Mouse (Mus musculus) spleen, adult 2 months (tissue): ENCODE data around the gene Ltb4r1. TPM values are rescaled to one million over a fixed set of nuclear protein-coding genes. Genes with fewer than 3 reads are reported as not detected.
A peak's percentile ranks its signal among the peaks of the same experiment; 100 is the strongest.
"Not testable (repeated sequence)": the region's sequence is repeated elsewhere in the genome, so short reads cannot be mapped to it uniquely, and the experiment has no call there.

Experiments used
- DNase-seq, 2 experiments: peaks; one replicate each; pipeline versions ENCODE4 v3.0.0 to v3.0.0-alpha.2; 2012 to 2021; ENCODE audit warnings: low spot score in 2 of 2, low read depth in 1 of 2
- H3K27ac ChIP-seq: fragments of 200-500 bp; 2 replicates; pipeline ENCODE4 v1.5.1; 2012; ENCODE audit warnings: low read length, inconsistent platforms; ENCODE audit not compliant: insufficient read depth
- H3K27me3 ChIP-seq: fragments of 200-500 bp; 2 replicates; pipeline ENCODE4 v1.6.1; 2012; ENCODE audit warnings: mild to moderate bottlenecking, moderate library complexity, low read length, inconsistent platforms; ENCODE audit not compliant: control insufficient read depth, insufficient read depth
- H3K36me3 ChIP-seq: fragments of 200-500 bp; 2 replicates; pipeline ENCODE4 v1.6.1; 2012; ENCODE audit warnings: mild to moderate bottlenecking, low read length, inconsistent platforms; ENCODE audit not compliant: control insufficient read depth, insufficient read depth
- H3K4me1 ChIP-seq: fragments of 200-500 bp; 2 replicates; pipeline ENCODE4 v1.6.1; 2011; ENCODE audit warnings: inconsistent platforms; ENCODE audit not compliant: control insufficient read depth, insufficient read depth, insufficient read length
- H3K4me3 ChIP-seq: fragments of 200-500 bp; 2 replicates; pipeline ENCODE4 v1.5.1; 2011; ENCODE audit warnings: mild to moderate bottlenecking, inconsistent platforms; ENCODE audit not compliant: insufficient read depth, insufficient read length; ENCODE audit errors: extremely low read depth
- CTCF ChIP-seq: fragments of 200-500 bp; IDR thresholded peaks from 2 replicates; pipeline ENCODE4 v1.5.1; 2011; ENCODE audit warnings: mild to moderate bottlenecking, inconsistent platforms; ENCODE audit not compliant: insufficient read depth, insufficient read length, insufficient replicate concordance; ENCODE audit errors: extremely low read depth
- POLR2A ChIP-seq: fragments of 200-500 bp; IDR thresholded peaks from 2 replicates; pipeline ENCODE4 v1.6.1; 2011; ENCODE audit warnings: low read depth, low read length, inconsistent platforms
- WGBS: fragments of 180-500 bp; shearing (Covaris S2); methylation state at CpG from one replicate; pipeline ENCODE4 v1.1.7; 2018; 5-methylcytosine and 5-hydroxymethylcytosine counted together
- polyA plus RNA-seq: library from polyadenylated mRNA; depleted of rRNA; stranded (reverse); fragments of >200 nt; gene quantifications from 2 replicates; pipeline ENCODE4 v1.2.3, GENCODE M21; 2012

The Ltb4r1 gene
- polyA plus RNA-seq, 1 experiment: 4.2 TPM

DNA sequence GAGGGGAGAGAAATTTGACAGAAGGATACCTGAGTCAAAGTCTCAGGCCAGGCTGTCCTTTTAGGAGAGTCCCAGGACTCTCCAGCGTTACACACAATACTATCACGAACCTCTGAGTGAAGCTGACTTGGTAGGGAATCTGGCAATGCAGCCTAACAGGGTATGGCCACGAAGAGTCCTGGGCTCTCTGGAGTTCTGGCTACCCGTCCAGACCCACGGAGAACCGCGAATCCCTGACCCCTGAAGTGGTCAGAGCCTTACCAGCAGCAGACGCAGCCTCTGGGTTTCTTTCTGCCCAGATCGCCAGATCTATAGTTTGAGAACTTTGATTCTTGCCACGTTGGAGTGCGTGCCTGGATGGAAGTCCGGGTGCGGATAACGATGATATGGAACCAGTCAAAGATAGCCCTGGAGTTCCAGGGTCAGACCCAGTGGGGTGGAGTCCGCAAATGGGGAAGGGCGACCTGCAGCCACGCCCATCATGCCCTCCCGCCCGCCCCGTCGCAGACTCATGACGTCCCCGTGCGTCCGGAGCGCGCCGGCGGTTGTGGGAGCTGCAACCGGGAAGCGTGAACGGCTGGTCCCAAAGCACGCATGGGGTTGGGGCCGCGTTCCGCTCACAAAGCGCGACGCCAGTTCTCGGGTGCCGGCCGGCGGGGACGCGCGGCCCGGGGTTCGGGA lies 20.4 kb upstream of the Ltb4r1 start, which contains the start of the genes Dhrs1 and Nop9:
TSS of gene Dhrs1 (minus strand) at position 511 of the 681 bp plus-strand sequence.
TSS of gene Nop9 (plus strand) at position 514 of the 681 bp plus-strand sequence.
- Histone ChIP-seq H3K36me3 (peaks cover 9% of the 10 kb centered on the region; the same call in 1 of the 2 replicates), H3K4me1 (peaks cover 9% of the 10 kb centered on the region; the same call in 1 of the 2 replicates), H3K27me3 (no peaks in the 10 kb centered on the region), H3K27ac (peak within 1 kb of the TSS; percentile 31; the same call in 1 of the 2 replicates), H3K4me3 (peak within 1 kb of the TSS; percentile 80)
- TF ChIP-seq CTCF: no peak
- TF ChIP-seq POLR2A: no peak; the same call in none of the 2 replicates
- WGBS: 2% methylated on average over 48 of the region's 48 CpGs
- DNase-seq: peak; percentile 59 to 84

DNA sequence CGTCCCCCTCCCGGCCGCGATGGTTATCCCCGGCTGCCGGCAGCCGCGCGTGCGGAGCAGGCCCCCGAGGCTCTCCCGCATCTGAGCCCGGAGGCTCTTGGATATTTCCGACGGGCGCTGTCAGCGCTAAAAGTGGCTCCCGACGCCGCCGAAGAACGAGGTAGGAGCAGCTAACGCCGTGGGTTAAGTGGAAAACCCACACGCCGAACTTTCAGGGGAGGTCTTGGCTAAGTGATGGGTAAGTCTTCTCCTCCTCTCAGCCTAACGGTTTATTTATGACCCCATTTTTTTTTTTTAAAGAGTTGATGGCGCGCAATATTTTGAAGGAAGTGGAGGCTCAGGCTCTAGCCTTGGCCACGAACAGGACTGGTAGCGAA lies 19.9 kb upstream of the Ltb4r1 start:
- WGBS: under 1% methylated on average over 31 of the region's 31 CpGs

DNA sequence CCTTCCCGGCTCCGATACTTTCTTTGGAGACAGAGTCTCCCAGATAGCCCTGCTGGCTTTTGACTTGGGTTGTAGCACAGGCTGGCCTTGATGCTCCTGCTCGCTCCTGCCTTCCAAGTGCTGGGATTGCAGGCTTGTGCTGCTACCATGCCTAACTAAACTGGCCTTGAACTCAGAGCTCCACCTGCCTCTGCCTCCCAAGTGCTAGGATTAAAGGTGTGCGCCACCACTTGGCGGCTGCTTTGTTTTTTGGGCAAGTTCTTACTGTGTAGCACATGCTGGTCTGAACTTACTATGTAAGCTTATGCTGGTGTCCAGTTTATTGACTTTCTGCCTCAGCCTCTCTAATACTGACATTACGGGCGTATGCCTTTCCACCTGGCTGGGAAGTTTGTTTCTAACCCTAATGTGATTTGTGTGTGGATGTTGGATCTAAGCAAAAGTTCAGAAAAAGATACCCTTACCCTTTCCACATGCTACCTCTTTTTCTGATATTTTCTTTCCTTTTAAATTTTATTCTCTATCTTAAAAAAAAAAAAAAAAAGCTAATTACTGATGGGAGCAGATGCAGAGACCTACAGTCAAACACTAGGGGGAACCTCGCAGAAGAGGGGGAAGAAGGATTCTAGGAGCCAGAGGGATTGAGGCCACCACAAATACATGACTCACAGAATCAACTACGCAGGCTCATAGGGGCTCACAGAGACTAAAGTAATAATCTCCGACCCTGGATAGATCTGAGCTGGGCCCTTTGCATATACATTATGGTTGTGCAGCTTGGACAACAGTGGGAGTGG lies 18.5 kb upstream of the Ltb4r1 start:
- Histone ChIP-seq H3K4me3 (no peak overlapping the region), H3K27me3 (no peaks in the 10 kb centered on the region)
- no peak for DNase-seq

More for the DNA sequence above, 19.9 kb upstream of the Ltb4r1 start:
- no peak for DNase-seq
- peaks cover 9% of the 10 kb centered on the region for H3K36me3 ChIP-seq
- peak overlapping the region; percentile 80 for H3K4me3 ChIP-seq
- no peak for TF ChIP-seq CTCF
- TF ChIP-seq POLR2A: no peak
- H3K4me1 ChIP-seq: peaks cover 9% of the 10 kb centered on the region; the same call in 1 of the 2 replicates
- H3K27me3 ChIP-seq: no peaks in the 10 kb centered on the region
- H3K27ac ChIP-seq: peak overlapping the region; percentile 31; the same call in 1 of the 2 replicates

DNA sequence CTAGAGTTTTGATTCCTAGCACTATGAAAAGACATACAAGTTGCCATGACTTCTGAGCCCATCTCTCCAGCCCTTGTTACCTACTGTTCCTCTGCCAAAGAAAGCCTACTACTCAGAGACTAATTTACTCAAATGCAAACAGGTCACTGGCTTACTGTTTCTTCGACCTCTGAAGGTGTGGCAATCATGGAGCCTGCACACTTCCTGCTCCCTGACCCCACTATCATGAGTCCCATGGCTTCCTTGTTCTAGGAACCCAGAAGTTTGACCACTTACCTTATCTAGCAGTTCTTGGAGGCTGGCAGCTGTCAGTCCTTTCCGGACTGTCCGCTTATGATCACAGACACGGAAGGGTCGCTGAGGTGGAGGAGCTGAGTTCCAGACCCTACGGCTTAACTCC lies 8.2 kb upstream of the Ltb4r1 start:
- 73% methylated on average over 6 of the region's 6 CpGs for WGBS
- no peak for DNase-seq
- TF ChIP-seq CTCF: no peak
- TF ChIP-seq POLR2A: no peak
- Histone ChIP-seq H3K27ac (no peak overlapping the region), H3K36me3 (peaks cover 19% of the 10 kb centered on the region), H3K4me1 (peaks cover 7% of the 10 kb centered on the region; the same call in 1 of the 2 replicates), H3K27me3 (peaks cover 5% of the 10 kb centered on the region), H3K4me3 (no peak overlapping the region)

More for the DNA sequence above, 18.5 kb upstream of the Ltb4r1 start:
- Histone ChIP-seq H3K27ac (no peak overlapping the region), H3K36me3 (peaks cover 16% of the 10 kb centered on the region), H3K4me1 (peaks cover 9% of the 10 kb centered on the region; the same call in 1 of the 2 replicates)
- 91% methylated on average over 10 of the region's 10 CpGs for WGBS
- no peak for TF ChIP-seq POLR2A
- no peak for TF ChIP-seq CTCF

DNA sequence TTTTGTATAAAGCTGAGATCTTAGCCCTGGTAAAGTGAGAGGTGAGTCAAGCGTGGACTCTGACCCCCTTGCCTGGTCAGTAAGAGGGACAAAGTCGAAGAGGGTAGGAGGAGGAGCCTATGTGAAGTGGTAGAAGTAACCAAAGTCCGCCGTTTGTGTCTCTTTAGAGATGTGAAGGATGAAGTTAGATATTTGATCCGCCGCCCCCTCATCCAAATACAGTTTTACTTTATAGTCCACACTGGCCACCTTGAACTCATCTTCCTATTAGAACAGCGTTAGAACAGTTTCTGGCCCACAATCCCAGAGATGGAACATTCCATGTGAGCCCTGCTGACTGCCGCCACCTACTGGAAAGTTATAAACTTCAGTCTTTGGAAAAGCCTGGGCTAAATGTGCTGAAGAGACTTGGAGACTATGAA lies 7.4 kb upstream of the Ltb4r1 start, which contains the start of gene Cideb:
TSS of gene Cideb (minus strand) at position 96 of the 422 bp plus-strand sequence.
- WGBS: 24% methylated on average over 8 of the region's 8 CpGs
- Histone ChIP-seq H3K4me3 (no peak within 1 kb of the TSS), H3K36me3 (peaks cover 11% of the 10 kb centered on the region), H3K27me3 (peaks cover 7% of the 10 kb centered on the region), H3K27ac (no peak within 1 kb of the TSS), H3K4me1 (peaks cover 7% of the 10 kb centered on the region; the same call in 1 of the 2 replicates)
- TF ChIP-seq CTCF (0 out of 2 replicates have a peak, but pooled peaks have one; percentile 10), POLR2A (no peak)
- no peak for DNase-seq

DNA sequence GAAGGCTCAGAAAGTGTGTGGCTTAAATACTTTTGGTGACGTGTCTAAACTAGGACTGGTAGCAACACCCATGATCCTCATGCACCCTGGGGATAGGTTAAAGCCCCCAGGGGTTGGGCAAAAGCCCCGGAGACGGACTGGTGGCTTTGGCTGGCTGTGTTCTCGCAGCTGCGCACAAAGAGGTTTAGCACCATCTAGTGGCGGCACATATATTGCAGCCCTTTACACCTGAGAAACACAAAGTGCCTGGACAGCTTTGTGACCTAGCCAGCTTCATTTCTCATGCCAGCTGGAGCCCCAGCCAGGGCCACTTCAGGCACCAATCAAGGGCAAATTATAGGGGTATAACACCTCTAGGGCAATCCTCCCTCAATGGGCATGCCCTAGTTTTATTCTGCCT lies 5.6 kb upstream of the Ltb4r1 start:
- peak; percentile 56 to 80 for DNase-seq
- peak; percentile 56; the same call in 1 of the 2 replicates for TF ChIP-seq CTCF
- H3K27me3 ChIP-seq, H3K27ac ChIP-seq, H3K4me1 ChIP-seq, H3K4me3 ChIP-seq, H3K36me3 ChIP-seq: not testable (repeated sequence)
- WGBS: 0% methylated on average over 6 of the region's 6 CpGs
